Mouse (Mus musculus): ENCODE data around the gene Bag3.
"Not testable (repeated sequence)": the region's sequence is repeated elsewhere in the genome, so short reads cannot be mapped to it uniquely, and the experiment has no call there.

Gene Bag3

DNA sequence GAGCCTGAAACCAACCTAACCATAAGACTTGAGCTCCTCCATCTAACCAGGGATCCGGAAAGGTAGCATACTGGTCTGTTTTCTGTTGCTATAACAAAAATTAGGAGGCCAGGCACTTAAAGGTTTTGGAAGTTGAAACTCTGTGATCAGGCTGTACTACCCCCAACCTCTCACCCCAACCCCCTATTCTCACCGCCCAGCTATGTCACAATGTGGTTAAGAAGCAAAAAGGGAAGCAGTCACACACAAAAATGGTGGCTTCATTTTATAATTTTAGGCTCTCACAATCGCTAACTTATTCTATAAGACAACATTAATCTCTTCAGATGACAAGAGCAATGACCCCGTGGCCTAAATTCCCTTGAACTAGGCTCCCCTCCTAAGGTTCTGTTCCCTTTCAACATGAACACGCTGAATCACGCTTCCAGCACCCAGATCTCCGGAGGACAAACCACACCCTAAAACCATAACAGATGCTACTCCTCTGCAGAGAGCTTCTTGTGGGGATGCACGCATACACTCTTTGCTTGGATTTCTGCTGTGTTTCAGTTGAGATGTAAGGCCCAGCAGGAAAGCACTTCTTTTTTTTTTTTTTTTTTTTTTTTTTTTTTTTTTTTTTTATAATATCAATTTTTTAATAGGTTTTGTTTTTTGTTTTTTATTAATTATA is 46.7 kb downstream of the Bag3 start:
- no peak for DNase-seq

DNA sequence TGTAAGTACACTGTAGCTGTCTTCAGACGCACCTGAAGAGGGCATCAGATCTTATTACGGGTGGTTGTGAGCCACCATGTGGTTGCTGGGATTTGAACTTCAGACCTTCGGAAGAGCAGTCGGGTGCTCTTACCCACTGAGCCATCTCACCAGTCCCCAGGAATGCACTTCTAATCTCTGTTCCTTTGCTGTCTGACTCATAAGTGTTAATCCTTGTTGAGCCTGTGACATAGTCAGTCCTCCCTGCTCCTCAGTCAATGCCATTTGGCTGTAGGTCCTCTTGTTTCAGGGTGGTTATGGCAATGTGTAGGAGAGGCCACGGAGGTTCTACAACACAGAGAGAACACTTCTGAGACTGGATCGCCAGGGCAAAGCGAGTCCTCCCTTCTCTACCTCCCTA is 47.2 kb downstream of the Bag3 start:
- DNase-seq: not testable (repeated sequence)

DNA sequence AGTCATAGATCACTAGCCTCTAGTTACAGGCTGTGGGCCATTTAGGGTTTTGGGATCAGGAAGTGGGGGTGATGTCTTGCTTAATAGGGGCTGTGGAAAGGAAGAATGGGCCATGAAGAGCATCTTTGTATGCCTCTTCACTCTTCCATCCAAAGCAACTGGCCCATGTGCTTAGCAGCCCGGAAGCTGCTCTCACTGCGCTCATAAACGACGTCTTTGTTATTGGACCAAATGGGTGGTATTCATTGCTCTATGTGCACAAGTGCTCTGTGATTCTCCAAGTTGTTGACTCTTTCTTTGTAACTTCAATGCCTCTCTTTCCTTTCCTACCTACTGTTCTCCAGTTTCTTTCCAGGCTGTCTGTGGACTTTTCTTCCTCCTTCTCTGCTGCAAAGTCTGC is 48.6 kb downstream of the Bag3 start:
- no peak for DNase-seq

DNA sequence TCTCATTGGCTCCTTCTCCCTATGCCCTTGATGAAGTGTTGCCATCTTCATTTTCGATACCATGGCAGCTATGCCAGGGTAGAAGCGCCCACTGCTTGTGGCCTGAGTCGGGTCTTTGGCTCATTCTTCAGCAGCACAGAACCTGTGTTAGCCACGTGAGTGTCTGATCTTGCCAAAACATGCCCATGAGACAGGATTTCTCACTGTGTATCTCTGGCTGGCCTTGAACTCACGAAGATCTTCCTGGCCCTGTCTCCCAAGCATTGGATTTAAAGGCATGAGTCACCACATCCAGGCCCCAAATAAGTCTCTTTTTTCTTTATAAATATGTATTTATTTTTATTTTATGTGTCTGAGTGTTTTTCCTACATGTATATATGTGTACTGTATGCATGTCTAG is 51.8 kb downstream of the Bag3 start:
- no peak for DNase-seq

DNA sequence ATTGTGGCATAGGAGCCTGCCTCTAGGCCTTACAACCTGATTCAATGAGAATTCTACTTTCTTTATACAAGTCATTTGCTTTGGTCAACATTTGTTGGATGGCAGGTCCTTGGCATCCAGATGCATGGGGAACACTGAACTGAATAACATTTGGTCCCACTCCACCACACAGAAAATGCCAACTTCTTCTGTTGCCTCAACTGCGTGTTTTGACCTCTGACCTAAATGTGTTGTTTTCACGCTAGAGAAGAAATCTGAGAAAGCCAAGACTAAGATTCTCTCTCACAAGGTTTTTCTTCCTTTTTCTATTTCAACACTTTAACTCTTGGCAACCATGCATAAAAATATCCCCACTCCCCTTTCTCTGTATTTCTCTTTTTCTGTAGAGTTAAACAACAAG is 52.4 kb downstream of the Bag3 start:
- DNase-seq: no peak

DNA sequence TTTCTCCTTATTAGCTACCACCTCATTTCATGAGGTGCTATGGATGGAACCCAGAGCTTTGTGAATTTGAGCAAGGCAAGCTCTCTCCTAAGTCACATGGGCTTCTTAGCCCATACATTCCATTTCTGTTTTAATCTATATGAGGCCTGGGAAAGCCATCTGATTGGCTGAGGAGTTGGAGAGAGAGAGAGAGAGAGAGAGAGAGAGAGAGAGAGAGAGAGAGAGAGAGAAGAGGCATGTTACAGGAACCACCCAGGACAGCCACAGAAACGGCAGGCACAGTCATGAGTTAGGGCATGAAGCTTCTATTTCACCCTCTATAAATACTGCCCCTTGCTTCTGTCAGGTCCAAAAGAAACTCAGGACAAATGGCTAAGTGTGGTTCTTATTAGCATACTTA is 54.2 kb downstream of the Bag3 start:
- no peak for DNase-seq

DNA sequence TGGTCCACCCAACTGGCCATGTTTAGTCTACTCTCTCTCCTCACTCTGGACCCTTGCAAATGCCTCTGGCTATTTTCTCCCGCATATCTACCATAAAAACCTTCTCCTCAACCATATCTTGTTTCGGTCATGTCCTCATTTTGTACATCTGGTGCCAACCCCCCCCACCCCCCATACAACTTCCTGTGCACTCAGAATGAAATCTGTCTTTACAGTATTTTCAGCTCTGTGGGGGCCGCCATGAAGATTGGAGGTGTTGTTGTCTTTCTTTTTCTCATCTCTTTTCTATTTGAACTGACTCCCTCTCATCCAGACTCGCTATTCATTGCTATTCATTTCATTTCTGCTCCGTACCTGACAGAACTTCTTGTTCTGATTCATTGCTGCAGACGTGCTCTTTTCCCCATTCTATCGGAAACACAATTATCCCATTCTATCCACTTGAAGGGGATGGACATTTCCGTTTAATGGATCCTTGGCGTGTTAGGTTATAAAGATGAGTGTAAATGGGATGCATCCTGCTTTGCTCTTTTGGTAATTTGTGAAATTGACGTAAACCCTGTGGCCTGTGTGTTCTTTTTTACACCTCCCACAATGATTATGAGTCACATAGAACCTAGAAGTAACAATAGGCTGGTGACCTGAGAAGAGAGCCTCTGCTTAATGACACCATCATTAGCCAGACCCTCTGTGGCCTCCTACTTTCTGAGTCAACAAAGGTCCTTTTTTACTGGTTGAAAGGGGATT is 55.0 kb downstream of the Bag3 start:
- no peak for DNase-seq

DNA sequence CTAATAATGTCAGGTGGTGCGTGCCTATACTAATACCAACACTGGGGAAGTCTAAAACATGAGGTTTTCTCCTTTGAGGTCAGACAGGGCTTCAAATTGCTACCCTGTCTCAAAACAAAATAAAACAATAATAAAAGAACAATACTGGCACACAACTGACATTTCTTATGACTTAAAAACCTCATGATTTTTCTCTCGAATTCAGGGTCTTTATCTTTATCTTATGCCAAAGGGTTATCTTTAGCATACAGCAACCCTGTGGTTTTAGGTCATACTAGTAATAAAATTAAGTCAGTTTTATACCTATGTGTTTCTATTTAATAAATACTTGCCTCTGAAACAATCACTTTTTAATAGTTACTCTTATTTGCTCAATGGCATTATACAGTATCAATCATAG is 56.0 kb downstream of the Bag3 start:
- DNase-seq: no peak

DNA sequence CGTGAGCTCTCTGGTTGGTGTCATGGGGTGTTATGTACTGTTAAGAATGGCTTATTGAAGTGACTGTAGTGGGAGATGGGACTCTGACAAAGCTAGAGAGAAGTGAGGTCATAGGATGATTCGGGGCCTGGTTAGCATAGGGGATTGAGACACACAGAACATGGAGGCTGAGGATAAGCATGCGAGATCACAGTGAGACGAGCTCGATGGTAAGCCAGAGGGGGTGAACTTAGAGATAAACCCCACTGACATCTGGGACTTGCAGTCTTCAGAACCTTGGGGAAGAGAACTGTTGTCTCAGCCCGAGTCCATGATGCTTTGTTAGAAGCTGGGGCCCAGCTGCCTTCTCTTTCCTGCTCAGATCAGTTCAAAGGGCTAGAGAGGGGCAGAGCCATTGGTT is 56.9 kb downstream of the Bag3 start:
- no peak for DNase-seq

DNA sequence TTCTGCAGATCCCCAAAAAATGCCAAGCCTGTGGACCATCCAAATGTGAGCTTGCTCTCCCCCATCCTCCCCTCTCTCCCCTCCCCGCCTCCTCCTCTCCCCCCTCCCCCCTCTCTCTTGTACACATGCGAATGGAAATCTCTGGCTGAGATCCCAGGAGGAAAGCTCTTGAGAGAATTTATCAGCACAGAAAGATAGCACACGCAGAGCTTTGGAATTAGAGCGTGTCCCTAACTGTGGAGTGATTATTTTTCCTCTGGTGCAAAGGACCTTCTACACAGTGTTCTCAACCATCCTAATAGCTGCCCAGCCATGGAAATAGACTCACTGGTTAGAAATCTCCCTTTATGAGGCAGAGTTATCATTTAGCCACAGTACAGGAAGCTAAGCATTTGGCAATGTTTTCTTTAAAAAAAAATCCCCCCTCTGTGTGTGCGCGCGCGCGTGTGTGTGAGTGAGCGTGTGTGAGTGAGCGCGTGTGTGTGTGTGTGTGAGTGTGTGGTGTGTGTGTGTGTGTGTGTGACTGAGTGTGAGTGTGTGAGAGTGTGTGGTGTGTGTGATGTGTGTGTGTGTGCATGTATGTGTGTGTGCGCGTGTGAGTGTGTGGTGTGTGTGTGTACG is 58.6 kb downstream of the Bag3 start:
- DNase-seq: no peak

DNA sequence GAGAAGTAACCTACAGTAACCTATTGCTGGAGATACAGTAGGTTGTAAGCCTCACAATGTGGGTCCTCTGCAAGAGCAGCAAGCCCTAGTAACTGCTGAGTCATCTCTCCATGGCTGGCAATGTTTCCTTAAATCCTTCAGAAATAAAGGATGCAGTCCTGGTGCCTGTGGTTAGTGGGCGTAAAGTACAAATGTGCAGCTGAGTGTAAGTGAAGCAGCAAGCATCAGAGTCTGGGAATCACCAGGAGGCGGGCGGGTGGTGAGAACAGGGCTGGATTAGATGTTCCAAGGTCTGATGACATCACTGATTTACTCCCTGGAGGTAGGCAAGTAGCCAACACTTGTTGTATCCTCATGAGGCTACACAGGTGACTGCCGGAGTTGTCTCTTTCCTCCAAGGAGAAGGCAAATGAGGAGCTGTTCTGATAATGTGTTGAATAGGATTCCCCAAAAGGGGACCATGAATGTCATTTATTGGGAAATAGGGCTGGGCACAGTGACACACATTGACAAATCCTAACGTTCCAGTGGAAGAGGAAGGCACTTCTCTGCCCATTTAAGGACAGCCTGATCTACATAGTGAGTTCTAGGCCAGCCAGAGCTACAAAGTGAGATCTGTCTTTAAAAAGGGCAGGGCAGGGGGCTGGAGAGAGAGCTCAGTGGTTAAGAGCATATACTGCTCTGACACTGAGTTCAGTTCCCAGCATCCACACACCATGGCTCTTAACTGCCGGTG is 60.0 kb downstream of the Bag3 start:
- DNase-seq: peak; percentile 89

DNA sequence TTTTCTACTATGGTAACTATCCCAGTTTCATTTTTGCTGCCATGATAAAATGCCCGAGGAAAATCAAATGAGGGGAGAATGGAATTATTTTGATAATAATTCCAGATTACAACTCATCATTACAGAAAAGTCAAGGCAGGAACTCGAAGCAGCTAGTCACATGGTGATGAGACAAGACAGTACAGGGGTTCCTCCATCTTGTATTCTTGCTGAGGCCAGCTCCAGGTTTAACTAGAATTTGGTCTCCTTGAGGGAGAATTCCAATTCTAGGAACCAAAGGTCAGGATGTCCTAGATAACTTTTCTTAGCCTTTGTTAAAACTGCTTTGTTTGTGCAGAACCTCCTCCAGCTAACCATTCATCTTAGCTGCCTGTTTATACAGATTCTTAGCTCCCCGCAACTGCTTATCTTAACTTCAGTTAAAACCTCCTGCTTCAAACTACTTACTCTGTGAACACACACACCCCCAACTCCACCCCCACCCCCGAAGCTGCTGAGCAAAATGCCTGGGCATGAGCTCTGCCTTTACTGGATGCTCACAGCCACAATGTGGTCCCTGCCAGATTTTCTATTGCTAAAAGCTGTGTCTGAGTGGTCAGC is 64.0 kb downstream of the Bag3 start:
- no peak for DNase-seq

DNA sequence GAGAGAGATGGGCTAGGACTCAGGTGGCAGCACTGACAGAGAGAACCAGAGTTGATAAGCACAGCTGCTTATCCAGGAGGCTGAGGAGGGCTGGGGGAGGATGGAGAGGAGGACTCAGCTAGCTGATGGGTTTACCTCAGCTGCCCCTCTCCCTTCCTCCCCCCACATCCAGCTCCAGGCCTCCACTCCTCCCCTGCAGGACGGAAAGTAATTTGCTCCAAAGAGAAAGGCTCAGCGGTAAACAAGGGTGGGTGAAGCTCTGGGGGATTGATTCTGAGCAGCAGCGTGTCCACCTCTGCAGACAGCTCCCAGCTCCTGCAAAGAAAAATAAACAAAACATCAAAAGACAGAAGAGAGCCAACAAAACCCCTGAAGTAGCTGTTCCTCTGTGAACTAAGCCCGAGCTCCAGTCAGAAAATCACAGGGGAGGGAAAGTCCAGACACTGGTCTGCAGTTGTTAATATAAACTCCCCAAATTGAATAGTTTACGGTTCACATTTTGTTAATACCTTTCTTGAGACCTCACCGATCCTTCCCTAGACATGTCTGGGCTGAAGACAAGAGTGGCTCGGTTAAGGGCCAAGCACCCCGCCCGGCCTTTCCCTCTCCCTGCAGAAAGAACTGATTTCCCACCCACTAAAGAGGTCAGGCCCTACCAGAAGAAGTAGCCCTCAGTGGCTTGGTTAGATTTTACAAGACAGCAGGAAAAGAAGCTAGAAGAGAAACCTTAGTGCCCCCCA is 68.1 kb downstream of the Bag3 start:
- peak; percentile 94 for DNase-seq

DNA sequence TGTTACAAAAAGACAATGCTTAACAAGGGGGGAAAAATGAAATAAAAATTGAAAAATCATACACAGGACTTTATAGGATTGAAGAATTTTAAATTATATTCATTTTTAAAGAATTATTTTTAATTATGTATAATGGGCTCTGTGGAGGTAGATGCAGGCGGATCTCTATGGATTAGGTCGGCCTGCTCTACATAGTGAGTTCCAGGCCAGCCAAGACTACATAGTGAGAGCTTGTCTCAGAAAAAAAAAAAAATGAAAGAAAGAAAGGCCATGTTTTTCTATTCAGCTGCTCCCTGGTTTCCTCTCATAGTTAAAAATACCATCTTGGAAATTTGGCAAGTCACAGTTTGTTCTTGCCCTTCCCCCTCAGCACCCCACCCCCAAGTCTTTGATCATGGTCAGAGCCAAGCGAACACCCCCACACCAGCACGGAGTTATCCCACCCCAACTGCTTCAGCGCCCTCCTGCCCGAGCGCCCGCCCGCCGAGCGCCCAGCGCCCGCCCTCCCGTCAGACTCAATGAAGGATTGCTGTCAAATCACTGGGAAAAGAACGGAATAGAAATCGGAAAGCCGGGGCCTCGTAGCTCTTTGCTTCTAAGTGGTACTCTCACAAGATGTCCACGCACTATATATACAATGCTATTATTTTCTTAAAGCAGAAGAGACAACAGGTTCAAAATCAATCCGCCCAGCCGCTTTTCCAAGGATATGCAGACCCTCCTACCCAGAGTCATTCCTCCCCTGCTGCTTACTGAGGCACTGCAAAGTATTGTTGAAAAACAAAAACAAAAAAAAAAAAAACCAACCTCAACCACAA is 68.9 kb downstream of the Bag3 start:
- peak; percentile 97 for DNase-seq

DNA sequence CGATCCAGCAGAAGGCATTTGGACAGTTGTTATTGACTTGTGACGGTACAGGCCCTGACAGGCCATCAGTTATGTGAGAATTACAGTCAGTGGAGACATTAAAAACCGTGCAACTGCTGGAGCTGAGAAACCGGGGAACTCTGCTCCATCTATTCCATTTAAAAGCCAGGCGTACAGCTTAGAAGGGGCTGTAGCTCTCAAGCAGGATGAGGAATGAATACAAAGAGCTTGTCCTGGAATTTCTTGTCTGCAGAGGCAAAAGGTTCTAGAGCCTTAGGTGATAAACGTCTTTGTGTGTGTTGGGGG is 69.5 kb downstream of the Bag3 start:
- DNase-seq: no peak

DNA sequence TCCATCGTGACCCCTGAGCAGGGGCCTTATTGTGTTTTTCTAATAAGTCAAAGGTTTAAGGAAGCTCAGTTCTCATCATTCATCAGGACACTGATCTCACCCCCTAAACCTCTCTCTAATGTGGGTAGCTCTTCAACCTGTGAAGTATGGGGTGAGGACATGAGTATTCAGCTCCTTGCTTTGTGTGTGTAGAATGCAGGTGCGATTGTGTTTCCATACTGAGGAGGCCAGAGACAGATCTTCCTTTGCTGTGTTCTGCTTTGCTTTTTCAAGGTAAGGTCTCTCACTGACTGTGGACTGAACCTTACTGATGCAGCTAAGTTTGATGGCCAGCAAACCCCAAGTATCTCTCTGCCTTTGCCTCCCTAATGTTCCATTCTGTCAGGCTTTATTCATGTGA is 72.9 kb downstream of the Bag3 start:
- no peak for DNase-seq

Measured in heart, adult 11 months (tissue).